Mouse (Mus musculus) cerebellum, adult 2 months (tissue): ENCODE data around the gene Atxn1.

Experiments used
- CTCF ChIP-seq: fragments of 200-500 bp; IDR thresholded peaks from 2 replicates; pipeline ENCODE4 v1.5.1; 2011; ENCODE audit warnings: low read depth, mild to moderate bottlenecking, control low read depth, low read length, moderate library complexity, borderline replicate concordance; ENCODE audit not compliant: insufficient read depth
- POLR2A ChIP-seq: fragments of 200-500 bp; IDR thresholded peaks from 2 replicates; pipeline ENCODE4 v1.6.1; 2011; ENCODE audit warnings: low read length, control low read depth, borderline replicate concordance; ENCODE audit not compliant: insufficient read depth

- TF ChIP-seq POLR2A (no peak), CTCF (no peak)
These were observed 64.0 kb downstream of the Atxn1 start for GRCm38 (mm10) chr13:45900776-45901175.
